Mouse (Mus musculus): ENCODE data around the gene Cotl1. TPM values are rescaled to one million over a fixed set of nuclear protein-coding genes. Genes with fewer than 3 reads are reported as not detected.

The Cotl1 gene
- total RNA-seq, 2 experiments from 2014 or later = 17.3 to 20.2 TPM

GRCm38 (mm10) chr8:119798170-119798964 lies 42.0 kb downstream of the Cotl1 start:
- intact Hi-C loops (cut with DNase I) = no loop called here

GRCm38 (mm10) chr8:119795651-119796050 lies 44.7 kb downstream of the Cotl1 start:
- DNase-seq (ENCODE audit: low spot score) = no peak
- intact Hi-C loops (cut with DNase I) = no loop called here

More at GRCm38 (mm10) chr8:119798170-119798964, 42.0 kb downstream of the Cotl1 start:
- DNase-seq (ENCODE audit: low spot score) = no peak

GRCm38 (mm10) chr8:119794689-119795088 lies 45.7 kb downstream of the Cotl1 start:
- DNase-seq (ENCODE audit: low spot score) = no peak
- intact Hi-C loops (cut with DNase I) = no loop called here

- no peak for DNase-seq (ENCODE audit: low spot score)
- intact Hi-C loops (cut with DNase I) = no loop called here
These were observed 48.3 kb downstream of the Cotl1 start for GRCm38 (mm10) chr8:119791804-119792704.

- intact Hi-C loops (cut with DNase I) = no loop called here
These were observed 50.8 kb downstream of the Cotl1 start for GRCm38 (mm10) chr8:119789581-119789980.

GRCm38 (mm10) chr8:119788607-119789381 lies 51.5 kb downstream of the Cotl1 start:
- intact Hi-C loops (cut with DNase I) = no loop called here
- DNase-seq (ENCODE audit: low spot score) = no peak

More at GRCm38 (mm10) chr8:119789581-119789980, 50.8 kb downstream of the Cotl1 start:
- DNase-seq (ENCODE audit: low spot score) = no peak

- DNase-seq (ENCODE audit: low spot score) = no peak
- intact Hi-C loops (cut with DNase I) = no loop called here
These were observed 53.0 kb downstream of the Cotl1 start for GRCm38 (mm10) chr8:119787341-119787740.

- no peak for DNase-seq (ENCODE audit: low spot score)
- intact Hi-C loops (cut with DNase I) = no loop called here
These were observed 53.5 kb downstream of the Cotl1 start for GRCm38 (mm10) chr8:119786871-119787270.

- no peak for DNase-seq (ENCODE audit: low spot score)
- intact Hi-C loops (cut with DNase I) = no loop called here
These were observed 54.5 kb downstream of the Cotl1 start for GRCm38 (mm10) chr8:119785764-119786405.

GRCm38 (mm10) chr8:119784676-119785075 lies 55.7 kb downstream of the Cotl1 start:
- intact Hi-C loops (cut with DNase I) = loop anchor here (5.0 kb wide), 1 partner anchor 293 kb away; no protein-coding TSS in a partner anchor

GRCm38 (mm10) chr8:119784141-119784574 lies 56.2 kb downstream of the Cotl1 start:
- intact Hi-C loops (cut with DNase I) = loop anchor here (5.0 kb wide), 1 partner anchor 293 kb away; no protein-coding TSS in a partner anchor
- no peak for DNase-seq (ENCODE audit: low spot score)

More at GRCm38 (mm10) chr8:119784676-119785075, 55.7 kb downstream of the Cotl1 start:
- no peak for DNase-seq (ENCODE audit: low spot score)

GRCm38 (mm10) chr8:119783579-119783978 lies 56.8 kb downstream of the Cotl1 start:
- DNase-seq (ENCODE audit: low spot score) = no peak
- intact Hi-C loops (cut with DNase I) = loop anchor here (2.0 to 5.0 kb wide), 2 partner anchors 143 to 294 kb away; no protein-coding TSS in a partner anchor

- intact Hi-C loops (cut with DNase I) = loop anchor here (1.0 to 5.0 kb wide), 3 partner anchors 61 to 295 kb away; no protein-coding TSS in a partner anchor
- DNase-seq (ENCODE audit: low spot score) = peak; percentile 48
These were observed 57.6 kb downstream of the Cotl1 start for GRCm38 (mm10) chr8:119782715-119783114.

GRCm38 (mm10) chr8:119781086-119781840 lies 59.1 kb downstream of the Cotl1 start:
- DNase-seq (ENCODE audit: low spot score) = no peak
- intact Hi-C loops (cut with DNase I) = loop anchor here (5.0 kb wide), 1 partner anchor 296 kb away; no protein-coding TSS in a partner anchor

GRCm38 (mm10) chr8:119780402-119781049 lies 59.8 kb downstream of the Cotl1 start:
- no peak for DNase-seq (ENCODE audit: low spot score)
- intact Hi-C loops (cut with DNase I) = loop anchor here (5.0 kb wide), 1 partner anchor 297 kb away; no protein-coding TSS in a partner anchor

- DNase-seq (ENCODE audit: low spot score) = peak; percentile 52
- intact Hi-C loops (cut with DNase I) = loop anchor here (1.0 kb wide), 2 partner anchors 81 to 93 kb away; no protein-coding TSS in a partner anchor
These were observed 61.2 kb downstream of the Cotl1 start for GRCm38 (mm10) chr8:119779013-119779737.

- intact Hi-C loops (cut with DNase I) = no loop called here
- DNase-seq (ENCODE audit: low spot score) = peak; percentile 99
These were observed 62.1 kb downstream of the Cotl1 start, which contains the start of gene Tldc1 for GRCm38 (mm10) chr8:119778263-119778662. Tldc1 (minus strand) TSS chr8:119778416.
